Mouse (Mus musculus) liver, postnatal 0 days (tissue): Measurements from ENCODE around the gene Eya4.

Experiments
- CTCF ChIP-seq: sonication (generic); IDR thresholded peaks from 2 replicates; pipeline ENCODE4 v1.5.1; 2016; ENCODE audit warnings: antibody characterized with exemption, low read depth
- EP300 ChIP-seq: IDR thresholded peaks from 2 replicates; pipeline ENCODE4 v1.6.1; 2016; ENCODE audit warnings: antibody characterized with exemption, low read depth, mild to moderate bottlenecking

DNA sequence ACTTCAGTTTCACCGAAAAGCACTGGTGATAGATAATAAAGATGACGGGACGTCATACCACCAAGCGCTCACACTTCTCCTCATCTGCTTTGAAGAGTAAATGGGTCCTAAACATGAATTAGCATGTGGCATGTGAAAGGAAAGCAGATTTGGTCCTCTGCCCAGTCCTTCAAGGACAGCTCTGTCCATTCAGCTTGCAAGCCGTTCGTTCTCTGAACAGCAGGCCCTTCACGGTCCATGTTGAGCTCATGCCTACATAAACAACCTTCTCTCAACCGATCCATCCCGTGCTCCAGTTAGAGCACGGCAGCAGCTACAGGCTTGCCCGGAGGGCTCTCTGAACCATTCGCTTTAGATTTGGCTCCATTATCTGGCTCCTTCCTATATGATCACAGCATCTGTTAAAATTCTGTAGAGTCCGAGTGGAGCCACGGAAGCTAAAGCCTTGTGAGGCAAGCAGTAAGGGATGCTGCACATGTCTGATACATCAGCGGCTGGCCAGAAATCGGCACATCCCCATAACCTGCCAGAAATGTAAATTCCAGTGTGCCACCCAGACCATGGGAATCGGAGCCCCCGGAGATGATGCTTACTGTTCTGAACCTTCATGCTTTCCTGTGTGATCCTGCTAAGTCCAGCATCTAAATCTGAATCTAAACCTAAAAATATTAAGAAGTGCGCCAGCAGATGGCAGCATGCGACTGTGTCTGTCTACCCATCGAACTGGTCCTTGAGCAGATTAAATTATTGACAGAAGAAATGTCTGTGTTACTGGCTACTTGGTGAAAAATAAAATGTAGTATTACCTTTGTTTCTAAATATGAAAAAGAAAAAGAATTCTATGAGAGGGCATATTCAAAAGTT is 264.0 kb downstream of the Eya4 start:
- TF ChIP-seq EP300 (no peak), CTCF (peak; percentile 59)
